Mouse (Mus musculus) ES-Bruce4 (cell line): ENCODE measurements around the gene Gal3st3. TPM values are rescaled to one million over a fixed set of nuclear protein-coding genes. Genes with fewer than 3 reads are reported as not detected.
A peak's percentile ranks its signal among the peaks of the same experiment; 100 is the strongest.

Experiments
- H3K27ac ChIP-seq: 2 replicates; pipeline ENCODE4 v1.5.1; 2012; ENCODE audit warnings: low read length, inconsistent platforms; ENCODE audit not compliant: insufficient read depth
- H3K27me3 ChIP-seq: 2 replicates; pipeline ENCODE4 v1.6.1; 2012; ENCODE audit warnings: mild to moderate bottlenecking, low read length, inconsistent platforms; ENCODE audit not compliant: control insufficient read depth, poor library complexity, insufficient read depth, severe bottlenecking
- H3K36me3 ChIP-seq: 2 replicates; pipeline ENCODE4 v1.6.1; 2012; ENCODE audit warnings: inconsistent platforms, mild to moderate bottlenecking, low read length, moderate library complexity; ENCODE audit not compliant: control insufficient read depth, poor library complexity, insufficient read depth, severe bottlenecking
- H3K4me1 ChIP-seq: one replicate; pipeline ENCODE4 v1.8.1; 2011; ENCODE audit warnings: low read length; ENCODE audit not compliant: control insufficient read depth, insufficient read depth
- H3K4me3 ChIP-seq: 2 replicates; pipeline ENCODE4 v1.5.1; 2011; ENCODE audit warnings: low read depth, mild to moderate bottlenecking, low read length
- H3K9ac ChIP-seq: 2 replicates; pipeline ENCODE4 v1.6.1; 2012; ENCODE audit warnings: low read depth, mild to moderate bottlenecking, inconsistent platforms; ENCODE audit not compliant: poor library complexity, severe bottlenecking
- H3K9me3 ChIP-seq: replicated peaks from 2 replicates; pipeline ENCODE4 v1.6.1; 2012; ENCODE audit warnings: mild to moderate bottlenecking, low read length, inconsistent platforms; ENCODE audit not compliant: control insufficient read depth, poor library complexity, insufficient read depth, severe bottlenecking
- CTCF ChIP-seq: IDR thresholded peaks from one replicate; pipeline ENCODE4 v1.8.1; 2011; ENCODE audit warnings: low read depth, low read length
- EP300 ChIP-seq: IDR thresholded peaks from 2 replicates; pipeline ENCODE4 v1.6.1; 2011; ENCODE audit warnings: low read depth, low read length; ENCODE audit not compliant: insufficient read depth
- POLR2A ChIP-seq: IDR thresholded peaks from one replicate; pipeline ENCODE4 v1.8.1; 2011; ENCODE audit warnings: low read length; ENCODE audit not compliant: insufficient read depth
- polyA plus RNA-seq: library from polyadenylated mRNA; stranded (reverse); fragments of >200 nt; gene quantifications from 2 replicates; pipeline ENCODE4 v1.2.4, GENCODE M21; 2011; ENCODE audit warnings: low read depth; ENCODE audit not compliant: missing spikeins, insufficient read depth, insufficient read length

Gal3st3 gene
- 2.5 and 2.9 TPM in 2 replicates for polyA plus RNA-seq

GRCm38 (mm10) chr19:5297903-5298800 is at the start of gene Gal3st3:
TSS of gene Gal3st3 (plus strand) at chr19:5298331.
- Histone ChIP-seq H3K9me3 (no peaks in the 10 kb centered on the region), H3K4me3 (peak within 1 kb of the TSS; percentile 78), H3K36me3 (peaks cover 5% of the 10 kb centered on the region), H3K27ac (no peak within 1 kb of the TSS), H3K4me1 (peaks cover 9% of the 10 kb centered on the region), H3K9ac (peak within 1 kb of the TSS; percentile 23), H3K27me3 (no peaks in the 10 kb centered on the region)
- TF ChIP-seq POLR2A = peak; percentile 38
- no peak for TF ChIP-seq EP300
- TF ChIP-seq CTCF = no peak

GRCm38 (mm10) chr19:5257140-5257539 is 41.0 kb upstream of the Gal3st3 start:
- Histone ChIP-seq H3K9me3 (no peaks in the 10 kb centered on the region), H3K27ac (no peak overlapping the region), H3K27me3 (no peaks in the 10 kb centered on the region; the same call in 1 of the 2 replicates), H3K36me3 (no peaks in the 10 kb centered on the region), H3K9ac (no peak overlapping the region), H3K4me1 (no peaks in the 10 kb centered on the region), H3K4me3 (no peak overlapping the region)
- TF ChIP-seq EP300 (no peak), CTCF (no peak), POLR2A (no peak)

DNA sequence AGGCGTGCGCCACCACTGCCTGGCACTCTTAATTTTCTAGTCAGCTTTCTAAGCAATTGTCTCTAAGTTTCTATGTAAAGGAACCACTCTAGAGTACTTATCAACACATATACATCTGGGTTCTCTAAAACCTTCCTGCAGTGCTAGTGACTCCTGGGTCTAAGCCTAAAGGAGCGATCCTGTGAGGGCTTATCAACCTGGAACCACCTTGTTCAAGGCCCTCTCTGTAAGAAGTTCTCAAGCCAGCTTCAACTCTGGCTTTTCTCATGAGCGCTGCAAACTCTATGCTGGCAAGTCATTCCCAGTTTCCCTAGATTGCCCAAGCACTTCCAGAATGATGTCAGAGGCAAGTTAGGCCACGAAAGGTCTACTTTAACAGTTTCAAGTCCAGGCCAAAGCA is 31.1 kb upstream of the Gal3st3 start:
- H3K27me3 ChIP-seq = no peaks in the 10 kb centered on the region
- no peaks in the 10 kb centered on the region for H3K4me1 ChIP-seq
- H3K9ac ChIP-seq = no peak overlapping the region
- no peak overlapping the region for H3K27ac ChIP-seq
- no peaks in the 10 kb centered on the region for H3K9me3 ChIP-seq
- TF ChIP-seq EP300 (no peak), POLR2A (no peak), CTCF (no peak)
- H3K36me3 ChIP-seq = no peaks in the 10 kb centered on the region
- H3K4me3 ChIP-seq = no peak overlapping the region

- TF ChIP-seq POLR2A = no peak
- no peak for TF ChIP-seq EP300
- no peak for TF ChIP-seq CTCF
These were observed 30.1 kb upstream of the Gal3st3 start for GRCm38 (mm10) chr19:5268017-5268416.

DNA sequence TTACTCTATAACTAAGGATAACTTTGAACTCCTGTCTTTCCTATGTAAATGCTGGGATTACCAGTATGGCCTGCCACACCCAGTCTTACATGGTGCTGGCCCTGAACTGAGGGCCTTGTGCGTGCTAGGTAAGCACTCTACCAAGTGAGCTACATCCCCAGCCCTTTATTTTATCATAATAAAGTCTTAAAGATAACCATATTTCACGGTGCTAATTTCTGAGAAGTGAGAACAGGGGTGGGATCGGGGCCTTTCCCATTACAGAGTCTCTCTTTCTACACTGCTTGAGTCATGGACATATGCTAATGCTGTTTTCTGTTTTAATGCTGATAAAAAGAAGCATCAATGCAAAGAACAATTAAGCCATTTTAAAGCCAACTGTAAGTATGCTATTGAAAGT is 29.3 kb upstream of the Gal3st3 start:
- no peak for TF ChIP-seq CTCF
- no peak for TF ChIP-seq EP300
- no peak for TF ChIP-seq POLR2A
- no peaks in the 10 kb centered on the region for H3K27me3 ChIP-seq
- no peak overlapping the region for H3K9ac ChIP-seq
- no peaks in the 10 kb centered on the region for H3K36me3 ChIP-seq
- H3K27ac ChIP-seq = no peak overlapping the region
- no peaks in the 10 kb centered on the region for H3K4me1 ChIP-seq
- no peak overlapping the region for H3K4me3 ChIP-seq
- H3K9me3 ChIP-seq = no peaks in the 10 kb centered on the region

More at GRCm38 (mm10) chr19:5268017-5268416, 30.1 kb upstream of the Gal3st3 start:
- no peaks in the 10 kb centered on the region for H3K9me3 ChIP-seq
- H3K27me3 ChIP-seq = no peaks in the 10 kb centered on the region
- H3K4me1 ChIP-seq = no peaks in the 10 kb centered on the region
- no peaks in the 10 kb centered on the region for H3K36me3 ChIP-seq
- H3K9ac ChIP-seq = no peak overlapping the region
- H3K4me3 ChIP-seq = no peak overlapping the region
- no peak overlapping the region for H3K27ac ChIP-seq

DNA sequence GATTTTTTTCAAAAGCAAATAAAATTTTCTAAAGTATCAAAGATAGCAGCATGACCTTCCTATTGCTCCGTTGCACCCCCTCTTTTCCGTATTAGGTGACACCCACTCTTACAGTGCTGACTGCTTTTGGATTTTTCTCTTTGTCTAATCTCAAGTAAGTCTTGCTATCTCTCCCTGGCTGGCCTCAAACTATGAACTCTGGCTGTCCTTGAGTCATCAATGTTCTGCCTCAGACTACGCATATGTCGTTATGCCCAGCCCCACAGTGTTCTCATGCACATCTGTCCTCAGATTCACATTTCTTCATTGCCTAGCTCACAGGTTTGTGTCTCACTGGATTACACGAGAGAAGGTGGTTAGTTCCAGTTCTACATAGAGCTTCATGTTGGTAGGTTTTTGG is 28.7 kb upstream of the Gal3st3 start:
- Histone ChIP-seq H3K27ac (no peak overlapping the region), H3K36me3 (peaks cover 3% of the 10 kb centered on the region; the same call in 1 of the 2 replicates)

More for the DNA sequence above, 28.7 kb upstream of the Gal3st3 start:
- H3K27me3 ChIP-seq = no peaks in the 10 kb centered on the region
- no peaks in the 10 kb centered on the region for H3K9me3 ChIP-seq
- H3K9ac ChIP-seq = no peak overlapping the region
- H3K4me1 ChIP-seq = no peaks in the 10 kb centered on the region
- no peak overlapping the region for H3K4me3 ChIP-seq
- TF ChIP-seq POLR2A = no peak
- TF ChIP-seq CTCF = no peak
- no peak for TF ChIP-seq EP300
